Mouse (Mus musculus): ENCODE data around the gene Sympk. TPM values are rescaled to one million over a fixed set of nuclear protein-coding genes. Genes with fewer than 3 reads are reported as not detected.

Sympk gene
- total and polyA plus RNA-seq, 3 experiments, result 122 to 226 TPM; not detected in 1

GRCm38 (mm10) chr7:19046286-19047069, 22.3 kb downstream of the Sympk start:
- no peak overlapping the region for H3K4me3 ChIP-seq (ENCODE audit: control insufficient read depth in 1 of 2, insufficient read depth in 1 of 2, low read depth in 2 of 2, low read length in 2 of 2)
- H3K9ac ChIP-seq (ENCODE audit: control insufficient read depth, low read depth, low read length, poor library complexity, severe bottlenecking), result no peak overlapping the region
- TF ChIP-seq JUND (IDR thresholded peaks at IDR 0.05; ENCODE audit: low read depth, low read length) (no peak), SMC3 (IDR thresholded peaks at IDR 0.05; ENCODE audit: low read depth, low read length) (no peak), POLR2AphosphoS2 (IDR thresholded peaks at IDR 0.05; ENCODE audit: low read length) (no peak)
- H3K27ac ChIP-seq (ENCODE audit: control insufficient read depth, low read depth, low read length), result no peak overlapping the region
- no peaks in the 10 kb centered on the region for H3K4me1 ChIP-seq (ENCODE audit: control insufficient read depth in 1 of 2, insufficient read depth in 2 of 2, low read length in 2 of 2)
- no peaks in the 10 kb centered on the region for H3K27me3 ChIP-seq (ENCODE audit: control insufficient read depth in 1 of 2, insufficient read depth in 2 of 2, low read length in 2 of 2)
- no peak for DNase-seq (ENCODE audit: low read depth, low spot score)
- H3K79me2 ChIP-seq (ENCODE audit: control insufficient read depth, insufficient read depth, low read length, poor library complexity), result no peaks in the 10 kb centered on the region
- H3K36me3 ChIP-seq (ENCODE audit: control insufficient read depth in 1 of 2, insufficient read depth in 2 of 2, low read length in 2 of 2), result no peaks in the 10 kb centered on the region; a peak in 1 of 4 replicates
- H3K9me3 ChIP-seq (replicated peaks; ENCODE audit: insufficient read depth, low read length), result no peaks in the 10 kb centered on the region

DNA sequence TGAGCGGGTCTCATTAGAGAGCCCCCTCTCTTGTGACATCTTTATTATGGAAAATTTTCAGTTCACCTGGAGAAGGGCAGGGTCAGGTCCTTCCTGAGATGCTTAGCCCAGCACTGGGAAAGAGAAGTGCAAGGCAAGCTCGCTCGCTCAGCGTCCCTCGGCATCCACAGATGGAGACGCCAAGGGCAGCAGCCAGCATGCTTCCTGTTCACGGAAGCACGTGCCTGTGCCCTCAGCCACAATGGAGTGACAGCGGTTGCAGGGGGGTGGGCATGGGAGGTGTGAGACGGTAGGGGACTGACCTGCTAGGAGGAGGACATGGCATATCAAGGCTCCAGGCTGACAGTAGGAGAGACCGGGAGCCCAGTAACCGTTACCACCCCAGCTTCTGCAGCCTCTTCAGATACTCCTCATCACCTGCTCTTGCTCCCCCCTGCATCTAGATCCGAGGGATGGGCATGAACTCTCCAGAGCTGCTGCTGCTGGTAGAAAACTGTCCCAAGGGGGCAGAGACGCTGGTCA, 23.9 kb downstream of the Sympk start:
- no peak for TF ChIP-seq CHD2 (IDR thresholded peaks at IDR 0.05; ENCODE audit: low read length)
- no peak for TF ChIP-seq JUND (IDR thresholded peaks at IDR 0.05; ENCODE audit: low read depth, low read length)
- no peak for TF ChIP-seq MXI1 (IDR thresholded peaks at IDR 0.05; ENCODE audit: low read depth, low read length)
- TF ChIP-seq ZC3H11A (IDR thresholded peaks at IDR 0.05; ENCODE audit: low read depth, low read length), result no peak
- TF ChIP-seq NRF1 (IDR thresholded peaks at IDR 0.05; ENCODE audit: insufficient read depth, low read depth, low read length, poor library complexity, severe bottlenecking), result no peak
- TF ChIP-seq ZNF384 (IDR thresholded peaks at IDR 0.05; ENCODE audit: low read depth, low read length), result no peak
- no peak for TF ChIP-seq CTCF (IDR thresholded peaks at IDR 0.05 in 2 of 3, conservative IDR thresholded peaks at IDR 0.05 in 1 of 3; ENCODE audit: control insufficient read depth in 1 of 3, insufficient read depth in 1 of 3, low read depth in 2 of 3, low read length in 3 of 3, poor library complexity in 1 of 3, severe bottlenecking in 1 of 3)
- no peak for TF ChIP-seq KAT2A (conservative IDR thresholded peaks at IDR 0.05; ENCODE audit: low read depth, low read length)
- no peak for TF ChIP-seq MAX (IDR thresholded peaks at IDR 0.05; ENCODE audit: low read length)
- no peak for TF ChIP-seq CHD1 (IDR thresholded peaks at IDR 0.05; ENCODE audit: low read depth, low read length)
- no peak for TF ChIP-seq SIN3A (IDR thresholded peaks at IDR 0.05; ENCODE audit: low read length)
- no peak for TF ChIP-seq NELFE (IDR thresholded peaks at IDR 0.05; ENCODE audit: low read depth, low read length)
- no peak for TF ChIP-seq GATA1 (IDR thresholded peaks at IDR 0.05; ENCODE audit: low read depth, low read length)
- TF ChIP-seq MYB (IDR thresholded peaks at IDR 0.05; ENCODE audit: low read depth, low read length), result no peak
- no peak for TF ChIP-seq USF1 (IDR thresholded peaks at IDR 0.05; ENCODE audit: low read depth, low read length)
- no peak for TF ChIP-seq HCFC1 (IDR thresholded peaks at IDR 0.05; ENCODE audit: low read depth, low read length)
- H3K27ac ChIP-seq (ENCODE audit: control insufficient read depth, low read depth, low read length), result no peak overlapping the region
- DNase-seq (ENCODE audit: low read depth, low spot score), result no peak
- no peaks in the 10 kb centered on the region for H3K79me2 ChIP-seq (ENCODE audit: control insufficient read depth, insufficient read depth, low read length, poor library complexity)
- H3K4me1 ChIP-seq (ENCODE audit: control insufficient read depth in 1 of 2, insufficient read depth in 2 of 2, low read length in 2 of 2), result no peaks in the 10 kb centered on the region
- H3K9ac ChIP-seq (ENCODE audit: control insufficient read depth, low read depth, low read length, poor library complexity, severe bottlenecking), result no peak overlapping the region
- H3K4me3 ChIP-seq (ENCODE audit: control insufficient read depth in 1 of 2, insufficient read depth in 1 of 2, low read depth in 2 of 2, low read length in 2 of 2), result no peak overlapping the region
- no peaks in the 10 kb centered on the region for H3K9me3 ChIP-seq (replicated peaks; ENCODE audit: insufficient read depth, low read length)
- no peaks in the 10 kb centered on the region; a peak in 1 of 4 replicates for H3K36me3 ChIP-seq (ENCODE audit: control insufficient read depth in 1 of 2, insufficient read depth in 2 of 2, low read length in 2 of 2)
- H3K27me3 ChIP-seq (ENCODE audit: control insufficient read depth in 1 of 2, insufficient read depth in 2 of 2, low read length in 2 of 2), result no peaks in the 10 kb centered on the region

Data from MEL (cell line).